Mouse (Mus musculus) adrenal gland, postnatal 25 days (tissue): ENCODE data around the gene Fam166b. TPM values are rescaled to one million over a fixed set of nuclear protein-coding genes. Genes with fewer than 3 reads are reported as not detected.

Experiments
- DNase-seq: peaks from one replicate; pipeline ENCODE4 v3.0.0; 2021; ENCODE audit warnings: mixed read lengths
- total RNA-seq: library from RNA; stranded (reverse); gene quantifications from 2 replicates; pipeline ENCODE4 v1.2.3, GENCODE M21; 2021

The Fam166b gene
- total RNA-seq, 1 experiment from 2014 or later: not detected

- no peak for DNase-seq
Measured at GRCm38 (mm10) chr4:43404697-43405096, 24.2 kb downstream of the Fam166b start.

- DNase-seq: peak; percentile 40
Measured at GRCm38 (mm10) chr4:43402212-43402611, 26.7 kb downstream of the Fam166b start.

GRCm38 (mm10) chr4:43401486-43401885 lies 27.4 kb downstream of the Fam166b start:
- DNase-seq: no peak

GRCm38 (mm10) chr4:43400976-43401375 lies 28.0 kb downstream of the Fam166b start:
- no peak for DNase-seq

DNA sequence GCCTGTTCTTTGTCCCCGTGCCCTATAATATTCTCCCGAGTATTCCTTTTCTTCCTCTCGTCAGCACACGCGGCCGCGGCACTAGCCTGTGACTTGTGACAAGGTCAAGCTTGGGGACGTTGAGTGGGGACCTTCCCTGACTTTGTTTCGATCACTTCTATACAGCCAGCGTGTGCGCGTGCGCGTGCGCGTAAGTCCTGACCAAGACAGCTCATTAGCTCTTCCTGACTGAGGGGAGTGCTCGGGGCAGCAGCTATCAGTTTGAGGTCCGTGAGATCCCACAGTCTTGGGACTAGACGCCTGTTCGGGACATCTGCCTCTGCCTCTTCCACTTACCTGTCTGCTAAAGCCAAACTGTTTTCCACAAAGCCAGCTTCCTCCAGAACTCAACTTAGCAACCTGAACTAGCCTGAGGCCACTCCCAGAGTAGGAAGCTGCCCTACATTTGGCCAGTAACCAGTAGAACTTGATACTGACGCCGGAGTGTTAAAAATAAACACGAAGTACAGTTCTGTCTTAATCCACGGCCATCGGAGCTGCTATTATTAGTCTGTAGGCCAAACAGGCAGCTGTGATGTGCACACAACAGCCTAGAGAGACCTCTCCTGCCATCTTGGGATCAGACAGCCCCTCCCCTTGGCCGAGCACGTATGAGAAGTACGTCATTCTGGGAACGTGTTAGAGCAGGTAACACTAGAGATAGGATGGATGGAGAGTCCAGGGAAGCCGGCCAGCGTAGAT lies 29.4 kb downstream of the Fam166b start:
- DNase-seq: no peak

GRCm38 (mm10) chr4:43398829-43399331 lies 30.1 kb downstream of the Fam166b start:
- peak; percentile 78 for DNase-seq

DNA sequence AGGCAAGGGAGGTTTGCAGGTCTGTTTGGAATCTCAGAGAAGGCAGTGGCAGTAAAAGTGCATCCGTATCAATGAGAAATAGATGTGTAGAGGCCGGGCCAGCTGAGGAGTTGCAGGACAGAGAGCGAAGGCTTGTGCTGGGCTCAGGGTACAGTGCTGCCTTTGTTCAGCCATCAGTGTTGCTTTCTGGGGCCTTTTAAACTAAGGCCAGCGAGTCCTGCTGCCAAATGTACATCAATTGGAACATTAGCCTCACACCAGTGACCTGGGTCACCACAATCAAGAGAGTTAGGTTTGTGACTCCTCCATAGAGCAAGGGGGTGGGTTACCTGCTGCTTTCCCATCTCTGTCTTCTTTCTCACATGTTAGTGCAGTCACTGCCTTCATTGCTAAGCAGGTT lies 30.9 kb downstream of the Fam166b start:
- no peak for DNase-seq

DNA sequence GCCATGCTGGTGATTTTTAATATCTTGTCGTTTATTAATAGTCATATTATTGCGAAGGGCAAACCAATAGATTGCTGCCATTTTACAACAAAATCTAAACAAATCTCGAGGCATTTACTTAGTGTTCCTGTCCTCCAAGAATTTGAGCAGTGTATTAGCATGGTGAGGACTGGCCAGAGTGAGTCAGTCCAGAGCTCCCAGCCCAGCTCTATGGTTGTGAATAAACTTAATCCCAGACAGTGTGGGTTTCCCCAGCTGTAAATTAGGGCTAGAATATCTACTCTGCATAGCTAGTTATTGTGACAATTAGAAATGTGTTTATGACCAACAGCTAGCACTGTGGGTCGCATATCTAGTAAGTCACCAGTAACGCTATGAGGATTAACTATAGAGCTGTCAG lies 32.6 kb downstream of the Fam166b start:
- DNase-seq: no peak

DNA sequence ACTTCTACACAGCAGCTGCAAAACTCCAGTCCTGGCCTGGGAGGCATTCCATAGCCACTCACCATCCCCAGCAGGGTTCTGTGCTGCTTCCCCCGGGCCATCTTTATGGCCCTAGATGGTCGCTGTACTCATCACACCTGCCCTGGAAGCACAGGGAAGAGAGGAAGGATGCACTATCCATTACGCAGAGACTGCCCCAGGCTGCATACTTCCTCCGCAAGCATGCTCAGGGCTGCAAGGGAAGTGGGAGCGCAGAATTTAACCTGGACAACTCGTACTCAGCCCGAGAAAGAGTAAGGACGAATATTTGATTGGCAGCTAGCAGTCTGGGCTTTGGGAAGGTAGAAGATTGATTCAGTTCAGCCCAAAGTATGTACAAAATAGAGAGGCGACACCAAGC lies 33.1 kb downstream of the Fam166b start:
- no peak for DNase-seq

- DNase-seq: no peak
Measured at GRCm38 (mm10) chr4:43395147-43395546, 33.8 kb downstream of the Fam166b start.

DNA sequence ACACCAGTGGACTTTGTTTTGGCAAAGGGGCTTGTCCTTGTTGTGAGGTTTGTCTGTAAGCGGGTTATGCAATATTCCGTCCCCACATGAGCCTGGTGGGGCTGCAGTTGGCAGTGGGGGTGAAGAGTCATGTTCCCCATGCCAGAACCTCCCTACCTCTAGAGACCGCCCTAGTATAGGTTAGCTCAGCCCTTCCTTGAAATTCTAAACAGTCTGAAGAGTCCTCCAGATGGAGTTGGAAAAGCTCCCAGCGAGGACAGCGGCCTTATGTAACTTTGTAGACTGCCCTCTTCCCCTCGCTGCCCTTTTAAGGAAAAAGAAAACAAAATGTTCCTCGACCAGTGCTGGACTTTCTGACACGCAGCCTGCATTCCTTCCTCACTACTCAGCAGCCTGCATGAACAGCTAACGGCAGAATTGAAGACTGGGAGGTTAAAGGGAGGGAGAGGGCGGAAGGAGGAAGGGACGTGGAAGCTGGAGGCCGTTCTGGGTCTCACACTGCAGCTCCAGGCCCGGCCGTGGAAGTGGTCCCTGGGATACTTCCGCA lies 34.5 kb downstream of the Fam166b start:
- peak; percentile 61 for DNase-seq

GRCm38 (mm10) chr4:43391521-43392050 lies 37.3 kb downstream of the Fam166b start:
- no peak for DNase-seq

- DNase-seq: no peak
Measured at GRCm38 (mm10) chr4:43389845-43390440, 39.0 kb downstream of the Fam166b start.

GRCm38 (mm10) chr4:43389390-43389789 lies 39.5 kb downstream of the Fam166b start:
- DNase-seq: no peak

- DNase-seq: no peak
Measured at GRCm38 (mm10) chr4:43386932-43387331, 42.0 kb downstream of the Fam166b start.

- no peak for DNase-seq
Measured at GRCm38 (mm10) chr4:43384541-43384940, 44.4 kb downstream of the Fam166b start.

DNA sequence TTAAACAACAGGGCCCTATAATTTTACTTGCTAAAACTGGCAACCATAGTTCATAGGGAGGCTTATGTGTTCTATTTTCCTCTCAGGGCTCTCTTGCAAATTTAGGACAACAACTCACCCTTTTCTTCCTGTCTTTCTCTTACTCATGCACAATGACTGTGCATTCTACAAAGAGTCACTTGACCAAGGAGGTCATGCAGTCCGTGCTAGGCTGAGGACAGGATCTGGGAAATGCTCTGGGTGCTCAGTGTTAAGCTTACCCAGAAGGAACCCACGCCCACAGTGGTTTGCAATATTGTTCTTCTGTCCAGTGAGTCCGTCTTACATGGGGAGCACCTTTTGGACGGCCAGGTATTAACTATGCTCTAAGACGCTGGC lies 44.9 kb downstream of the Fam166b start:
- DNase-seq: no peak

DNA sequence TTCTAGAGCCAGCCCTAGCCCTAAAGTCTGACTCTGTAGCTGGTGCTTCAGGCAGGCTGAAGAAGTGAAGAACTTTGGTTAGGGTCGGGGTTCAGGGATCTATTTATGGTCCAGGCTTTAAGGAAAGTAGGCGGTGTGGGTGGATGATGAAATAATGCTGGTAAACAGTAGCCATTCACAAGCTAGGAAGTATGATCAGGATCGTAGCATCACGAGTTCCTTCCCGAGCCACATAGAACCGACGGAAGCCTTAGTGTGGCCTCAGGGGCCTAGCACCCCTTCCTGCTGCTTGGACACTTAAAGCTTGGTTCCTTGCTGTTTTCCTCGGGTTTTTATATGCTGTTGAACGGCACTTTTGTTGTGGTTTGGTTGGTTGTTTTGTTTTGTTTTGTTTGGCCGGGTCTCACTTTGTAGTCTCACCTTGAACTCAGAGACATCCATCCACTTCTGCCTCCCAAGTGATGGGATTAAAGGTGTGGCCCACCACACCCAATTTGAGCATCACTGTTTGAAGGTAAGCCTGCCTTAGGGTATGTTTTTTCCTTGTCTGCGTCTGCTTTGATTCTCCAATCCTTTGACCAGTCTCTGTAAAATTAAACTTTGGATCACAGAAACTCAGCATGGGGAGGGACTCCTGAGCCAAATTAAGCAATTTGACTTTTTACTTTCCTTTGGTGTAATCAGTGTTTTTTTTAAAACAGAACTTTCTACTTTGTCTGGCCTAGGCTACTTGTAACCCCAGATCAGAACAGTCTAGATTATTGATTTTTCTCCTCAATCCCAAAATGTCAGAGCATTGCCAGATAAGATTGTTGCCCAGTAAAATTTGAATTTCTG lies 45.5 kb downstream of the Fam166b start:
- DNase-seq: no peak

DNA sequence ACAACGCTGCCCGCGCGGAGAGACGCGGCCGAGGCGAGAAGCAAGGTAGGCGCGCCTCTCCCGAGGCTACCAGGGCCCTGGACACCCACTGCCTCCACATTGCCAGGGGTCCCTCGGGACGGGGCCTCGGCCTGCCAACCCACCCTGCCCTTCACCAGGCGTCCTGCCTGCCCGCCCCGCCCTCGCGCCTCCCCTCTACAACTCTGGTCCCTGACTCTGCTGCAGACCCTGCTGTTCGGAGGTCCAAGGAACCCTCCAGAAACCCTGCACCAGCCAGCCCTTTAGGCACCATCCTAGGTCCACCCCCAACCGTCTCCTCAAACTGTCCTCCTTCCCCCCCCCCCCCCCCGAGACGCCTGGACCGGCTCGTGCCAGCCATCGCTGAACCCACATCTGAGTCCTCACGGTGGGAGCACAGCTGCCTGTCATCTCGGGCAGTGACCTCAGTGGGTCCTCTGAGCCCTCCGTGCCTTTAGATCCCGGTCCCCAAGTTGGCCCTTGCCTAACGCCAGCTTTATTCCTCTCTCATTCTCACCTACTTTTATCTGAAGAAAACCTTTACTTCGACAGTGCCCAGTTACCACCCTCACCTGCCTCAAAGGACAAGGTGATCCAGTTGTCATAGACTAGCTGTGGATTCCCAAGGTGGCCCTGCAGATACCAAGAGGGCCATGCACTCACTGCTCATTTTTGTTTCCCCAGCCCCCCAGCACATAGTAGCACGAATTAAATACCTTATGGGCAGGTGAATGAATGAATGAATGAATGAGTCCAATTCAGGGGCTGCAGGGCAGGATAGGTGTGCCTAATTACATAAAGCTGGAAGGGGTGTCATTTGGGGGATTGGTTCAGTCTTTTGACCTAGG lies 46.5 kb downstream of the Fam166b start:
- no peak for DNase-seq

DNA sequence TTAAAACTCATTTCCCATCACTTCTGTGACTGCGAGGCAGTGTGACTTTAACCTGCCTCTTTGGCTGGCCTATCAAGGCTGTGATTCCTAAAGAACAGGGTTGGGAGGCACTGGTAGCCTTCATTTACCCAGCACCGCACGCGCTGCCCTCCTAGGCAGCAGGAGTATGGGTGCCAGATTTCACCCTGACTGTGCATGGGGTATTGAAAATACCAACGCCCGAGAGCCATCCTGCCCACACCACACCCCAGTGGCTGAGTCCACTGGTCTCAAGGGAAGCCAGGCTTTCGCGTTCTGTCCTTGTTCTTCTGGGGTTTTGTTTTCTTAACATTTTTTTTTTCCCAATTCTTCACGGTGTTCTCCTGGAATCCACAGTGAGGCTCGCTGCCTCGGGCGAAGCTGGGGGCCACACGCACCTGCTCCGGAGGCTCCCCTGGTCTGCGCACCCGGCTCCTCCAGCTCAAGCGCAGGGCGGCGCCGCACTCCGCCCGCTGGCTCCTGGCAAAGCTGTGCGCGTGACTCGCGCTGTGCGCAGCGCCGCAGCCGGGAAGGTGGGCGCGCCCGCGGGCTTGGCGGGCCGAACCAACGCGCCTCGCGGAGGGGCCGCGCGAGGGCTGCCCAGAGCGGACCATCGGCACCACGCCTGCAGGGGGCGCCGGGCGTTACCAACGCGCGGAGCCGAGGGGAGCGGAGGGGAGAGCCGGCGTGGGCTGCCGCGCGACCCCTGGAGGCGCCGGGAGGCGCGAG lies 47.4 kb downstream of the Fam166b start, which contains the start of gene Rusc2:
Gene Rusc2 (plus strand): TSS at position 572 of the 747 bp plus-strand sequence.
- peak; percentile 92 for DNase-seq

DNA sequence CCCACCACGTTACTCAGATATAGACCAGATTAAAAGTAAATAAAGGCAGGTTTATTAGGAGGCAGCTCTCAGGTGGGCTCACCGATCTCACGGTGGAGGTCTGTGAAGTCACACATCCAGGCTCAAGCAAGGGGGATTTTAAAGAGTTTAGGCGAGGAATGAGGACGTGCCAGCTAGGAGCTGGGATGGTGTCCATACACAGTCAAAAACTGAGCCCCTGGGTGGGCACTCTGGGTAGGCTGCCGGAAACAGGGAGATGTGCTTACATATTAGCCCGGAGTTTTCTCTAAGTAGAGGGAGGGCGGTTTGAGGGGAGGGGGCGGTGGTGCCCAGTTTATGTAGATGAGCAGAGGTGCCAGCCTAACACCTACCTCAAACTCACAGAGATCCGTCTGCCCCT lies 48.0 kb downstream of the Fam166b start:
- DNase-seq: no peak
